Mouse (Mus musculus): ENCODE data around the gene Ppp1r21. TPM values are rescaled to one million over a fixed set of nuclear protein-coding genes. Genes with fewer than 3 reads are reported as not detected.

Ppp1r21 gene
- polyA plus RNA-seq, 1 experiment: not detected

- no peak overlapping the region for H3K4me3 ChIP-seq (ENCODE audit: insufficient read depth, low read depth, low read length)
- 84% methylated on average over 15 of the region's 15 CpGs for WGBS
- TF ChIP-seq CTCF (IDR thresholded peaks at IDR 0.05; ENCODE audit: insufficient read depth, low read depth, low read length) (no peak), POLR2A (IDR thresholded peaks at IDR 0.05; ENCODE audit: insufficient read depth, low read depth, low read length) (no peak)
- no peaks in the 10 kb centered on the region; the same call in 1 of the 2 replicates for H3K4me1 ChIP-seq (ENCODE audit: control insufficient read depth, insufficient read depth, low read length)
- H3K27ac ChIP-seq (ENCODE audit: insufficient read depth, low read depth, low read length): no peak overlapping the region
These were observed 79.4 kb downstream of the Ppp1r21 start for GRCm38 (mm10) chr17:88609361-88609760.

- Histone ChIP-seq H3K4me1 (ENCODE audit: control insufficient read depth, insufficient read depth, low read length) (no peaks in the 10 kb centered on the region; the same call in 1 of the 2 replicates), H3K4me3 (ENCODE audit: insufficient read depth, low read depth, low read length) (no peak overlapping the region), H3K27ac (ENCODE audit: insufficient read depth, low read depth, low read length) (no peak overlapping the region)
- WGBS: 83% methylated on average over 2 of the region's 2 CpGs
- no peak for TF ChIP-seq CTCF (IDR thresholded peaks at IDR 0.05; ENCODE audit: insufficient read depth, low read depth, low read length)
- no peak for TF ChIP-seq POLR2A (IDR thresholded peaks at IDR 0.05; ENCODE audit: insufficient read depth, low read depth, low read length)
These were observed 81.1 kb downstream of the Ppp1r21 start for GRCm38 (mm10) chr17:88611057-88611456.

GRCm38 (mm10) chr17:88613172-88613571, 83.3 kb downstream of the Ppp1r21 start:
- TF ChIP-seq CTCF (IDR thresholded peaks at IDR 0.05; ENCODE audit: insufficient read depth, low read depth, low read length) (no peak), POLR2A (IDR thresholded peaks at IDR 0.05; ENCODE audit: insufficient read depth, low read depth, low read length) (no peak)
- H3K4me1 ChIP-seq (ENCODE audit: control insufficient read depth, insufficient read depth, low read length): no peaks in the 10 kb centered on the region; the same call in 1 of the 2 replicates
- WGBS: 71% methylated on average over 6 of the region's 6 CpGs
- H3K27ac ChIP-seq (ENCODE audit: insufficient read depth, low read depth, low read length): no peak overlapping the region
- no peak overlapping the region for H3K4me3 ChIP-seq (ENCODE audit: insufficient read depth, low read depth, low read length)

GRCm38 (mm10) chr17:88613721-88614120, 83.8 kb downstream of the Ppp1r21 start:
- TF ChIP-seq CTCF (IDR thresholded peaks at IDR 0.05; ENCODE audit: insufficient read depth, low read depth, low read length): no peak
- TF ChIP-seq POLR2A (IDR thresholded peaks at IDR 0.05; ENCODE audit: insufficient read depth, low read depth, low read length): no peak
- Histone ChIP-seq H3K4me1 (ENCODE audit: control insufficient read depth, insufficient read depth, low read length) (no peaks in the 10 kb centered on the region; the same call in 1 of the 2 replicates), H3K27ac (ENCODE audit: insufficient read depth, low read depth, low read length) (no peak overlapping the region), H3K4me3 (ENCODE audit: insufficient read depth, low read depth, low read length) (no peak overlapping the region)
- 95% methylated on average over 3 of the region's 3 CpGs for WGBS

- WGBS: 49% methylated on average over 3 of the region's 3 CpGs
- no peak overlapping the region for H3K4me3 ChIP-seq (ENCODE audit: insufficient read depth, low read depth, low read length)
- TF ChIP-seq POLR2A (IDR thresholded peaks at IDR 0.05; ENCODE audit: insufficient read depth, low read depth, low read length): no peak
- no peak for TF ChIP-seq CTCF (IDR thresholded peaks at IDR 0.05; ENCODE audit: insufficient read depth, low read depth, low read length)
- H3K4me1 ChIP-seq (ENCODE audit: control insufficient read depth, insufficient read depth, low read length): no peaks in the 10 kb centered on the region; the same call in 1 of the 2 replicates
- H3K27ac ChIP-seq (ENCODE audit: insufficient read depth, low read depth, low read length): no peak overlapping the region
These were observed 84.3 kb downstream of the Ppp1r21 start for GRCm38 (mm10) chr17:88614234-88614633.

- no peak overlapping the region for H3K27ac ChIP-seq (ENCODE audit: insufficient read depth, low read depth, low read length)
- 96% methylated on average over 1 of the region's 1 CpGs for WGBS
- H3K4me1 ChIP-seq (ENCODE audit: control insufficient read depth, insufficient read depth, low read length): no peaks in the 10 kb centered on the region; the same call in 1 of the 2 replicates
- no peak overlapping the region for H3K4me3 ChIP-seq (ENCODE audit: insufficient read depth, low read depth, low read length)
- TF ChIP-seq POLR2A (IDR thresholded peaks at IDR 0.05; ENCODE audit: insufficient read depth, low read depth, low read length) (no peak), CTCF (IDR thresholded peaks at IDR 0.05; ENCODE audit: insufficient read depth, low read depth, low read length) (no peak)
These were observed 84.8 kb downstream of the Ppp1r21 start for GRCm38 (mm10) chr17:88614733-88615132.

- TF ChIP-seq POLR2A (IDR thresholded peaks at IDR 0.05; ENCODE audit: insufficient read depth, low read depth, low read length): no peak
- no peak for TF ChIP-seq CTCF (IDR thresholded peaks at IDR 0.05; ENCODE audit: insufficient read depth, low read depth, low read length)
- Histone ChIP-seq H3K4me1 (ENCODE audit: control insufficient read depth, insufficient read depth, low read length) (no peaks in the 10 kb centered on the region; the same call in 1 of the 2 replicates), H3K4me3 (ENCODE audit: insufficient read depth, low read depth, low read length) (no peak overlapping the region), H3K27ac (ENCODE audit: insufficient read depth, low read depth, low read length) (no peak overlapping the region)
- 87% methylated on average over 1 of the region's 1 CpGs for WGBS
These were observed 85.7 kb downstream of the Ppp1r21 start for GRCm38 (mm10) chr17:88615492-88616155.

GRCm38 (mm10) chr17:88620935-88621334, 91.0 kb downstream of the Ppp1r21 start:
- no peaks in the 10 kb centered on the region for H3K4me1 ChIP-seq (ENCODE audit: control insufficient read depth, insufficient read depth, low read length)
- H3K27ac ChIP-seq (ENCODE audit: insufficient read depth, low read depth, low read length): no peak overlapping the region
- WGBS: 75% methylated on average over 4 of the region's 4 CpGs
- H3K4me3 ChIP-seq (ENCODE audit: insufficient read depth, low read depth, low read length): no peak overlapping the region
- TF ChIP-seq CTCF (IDR thresholded peaks at IDR 0.05; ENCODE audit: insufficient read depth, low read depth, low read length): no peak
- no peak for TF ChIP-seq POLR2A (IDR thresholded peaks at IDR 0.05; ENCODE audit: insufficient read depth, low read depth, low read length)

- H3K27ac ChIP-seq (ENCODE audit: insufficient read depth, low read depth, low read length): no peak overlapping the region
- WGBS: 89% methylated on average over 3 of the region's 3 CpGs
- TF ChIP-seq POLR2A (IDR thresholded peaks at IDR 0.05; ENCODE audit: insufficient read depth, low read depth, low read length): no peak
- no peak for TF ChIP-seq CTCF (IDR thresholded peaks at IDR 0.05; ENCODE audit: insufficient read depth, low read depth, low read length)
These were observed 91.5 kb downstream of the Ppp1r21 start for GRCm38 (mm10) chr17:88621374-88621773.

More at GRCm38 (mm10) chr17:88621374-88621773, 91.5 kb downstream of the Ppp1r21 start:
- Histone ChIP-seq H3K4me1 (ENCODE audit: control insufficient read depth, insufficient read depth, low read length) (no peaks in the 10 kb centered on the region), H3K4me3 (ENCODE audit: insufficient read depth, low read depth, low read length) (no peak overlapping the region)
